Mouse (Mus musculus) thymus, adult 2 months (tissue): ENCODE measurements around the gene Gm20388. TPM values are rescaled to one million over a fixed set of nuclear protein-coding genes. Genes with fewer than 3 reads are reported as not detected.

ENCODE experiments used
- DNase-seq: peaks from one replicate; pipeline ENCODE4 v3.0.0; 2021
- H3K27ac ChIP-seq: fragments of 200-500 bp; 2 replicates; pipeline ENCODE4 v1.5.1; 2012; ENCODE audit warnings: low read length, control low read depth; ENCODE audit not compliant: control insufficient read depth, insufficient read depth
- H3K27me3 ChIP-seq: fragments of 200-500 bp; 2 replicates; pipeline ENCODE4 v1.6.1; 2012; ENCODE audit warnings: mild to moderate bottlenecking, low read length, moderate library complexity, mixed read lengths; ENCODE audit not compliant: control insufficient read depth, insufficient read depth
- H3K36me3 ChIP-seq: fragments of 200-500 bp; 2 replicates; pipeline ENCODE4 v1.6.1; 2012; ENCODE audit warnings: mild to moderate bottlenecking, low read length, moderate library complexity; ENCODE audit not compliant: control insufficient read depth, insufficient read depth
- H3K4me1 ChIP-seq: fragments of 200-500 bp; replicated peaks from 2 replicates; pipeline ENCODE4 v1.6.1; 2012; ENCODE audit warnings: low read length; ENCODE audit not compliant: control insufficient read depth, insufficient read depth
- H3K4me3 ChIP-seq: fragments of 200-500 bp; 2 replicates; pipeline ENCODE4 v1.5.1; 2012; ENCODE audit warnings: mild to moderate bottlenecking, low read length, control low read depth, moderate library complexity; ENCODE audit not compliant: control insufficient read depth, insufficient read depth
- CTCF ChIP-seq: fragments of 200-500 bp; IDR thresholded peaks from 2 replicates; pipeline ENCODE4 v1.5.1; 2012; ENCODE audit warnings: mild to moderate bottlenecking, control low read depth, low read length, moderate library complexity, borderline replicate concordance; ENCODE audit not compliant: control insufficient read depth, poor library complexity, insufficient read depth; ENCODE audit errors: extremely low read depth
- POLR2A ChIP-seq: fragments of 200-500 bp; IDR thresholded peaks from 2 replicates; pipeline ENCODE4 v1.6.1; 2012; ENCODE audit warnings: mild to moderate bottlenecking, low read length, control low read depth, moderate library complexity; ENCODE audit not compliant: control insufficient read depth, poor library complexity, insufficient read depth; ENCODE audit errors: extremely low read depth
- WGBS: fragments of 180-500 bp; shearing (Covaris S2); methylation state at CpG from one replicate; pipeline ENCODE4 v1.1.7; 2018; 5-methylcytosine and 5-hydroxymethylcytosine counted together
- polyA plus RNA-seq: library from polyadenylated mRNA; depleted of rRNA; stranded (reverse); fragments of >200 nt; gene quantifications from 2 replicates; pipeline ENCODE4 v1.2.3, GENCODE M21; 2012

The Gm20388 gene
- polyA plus RNA-seq, 1 experiment, result 103 TPM

DNA sequence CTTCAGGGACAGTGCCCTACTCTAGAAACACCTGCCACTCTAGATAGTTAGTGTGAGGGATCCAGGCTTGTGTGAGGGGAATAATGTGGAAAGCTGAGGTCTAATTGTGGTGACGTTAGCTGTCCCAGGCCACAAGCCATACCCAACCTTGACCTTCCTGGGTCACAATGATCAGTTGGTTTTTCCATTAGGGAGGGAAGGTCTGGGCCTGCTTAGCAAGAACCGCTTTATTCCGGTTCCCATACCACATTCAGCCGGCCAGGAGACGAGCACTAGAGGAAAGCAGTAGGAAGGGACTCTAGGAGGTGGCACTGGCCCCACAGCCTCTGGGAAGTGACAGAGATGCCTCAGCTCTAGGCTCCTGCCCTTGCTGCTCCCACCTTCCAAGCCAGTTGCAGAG lies 253.4 kb downstream of the Gm20388 start:
- Histone ChIP-seq H3K4me1 (no peaks in the 10 kb centered on the region), H3K27ac (no peak overlapping the region), H3K36me3 (no peaks in the 10 kb centered on the region), H3K27me3 (no peaks in the 10 kb centered on the region), H3K4me3 (no peak overlapping the region)
- no peak for TF ChIP-seq POLR2A
- no peak for TF ChIP-seq CTCF
- DNase-seq, result no peak
- WGBS, result 98% methylated on average over 5 of the region's 5 CpGs

GRCm38 (mm10) chr8:120167136-120167535 lies 256.5 kb downstream of the Gm20388 start:
- Histone ChIP-seq H3K27me3 (no peaks in the 10 kb centered on the region), H3K36me3 (no peaks in the 10 kb centered on the region), H3K4me1 (no peaks in the 10 kb centered on the region), H3K27ac (no peak overlapping the region), H3K4me3 (no peak overlapping the region)
- no peak for DNase-seq
- 90% methylated on average over 8 of the region's 8 CpGs for WGBS
- TF ChIP-seq POLR2A, result no peak
- no peak for TF ChIP-seq CTCF

DNA sequence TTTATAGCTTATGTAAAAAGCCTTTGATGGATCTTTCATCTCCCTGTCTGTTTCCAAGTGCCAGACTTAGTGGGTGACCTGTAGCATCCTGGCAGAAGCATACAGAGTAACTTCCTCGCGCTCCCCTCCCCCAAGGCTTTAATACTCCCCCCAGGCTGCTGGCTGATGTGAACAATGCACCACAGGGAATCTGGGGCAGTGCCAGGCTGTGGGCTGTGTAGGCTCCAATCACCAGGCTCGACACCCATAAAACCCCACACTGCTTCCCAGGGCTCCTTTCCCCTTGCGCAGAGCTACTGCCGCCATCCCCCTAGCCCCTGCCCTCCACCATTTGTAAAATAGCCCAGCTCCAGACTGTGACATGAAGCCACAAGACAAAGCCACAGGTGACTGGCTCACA lies 257.2 kb downstream of the Gm20388 start:
- TF ChIP-seq CTCF (no peak), POLR2A (no peak)
- H3K4me3 ChIP-seq, result no peak overlapping the region
- H3K27me3 ChIP-seq, result no peaks in the 10 kb centered on the region
- DNase-seq, result no peak
- WGBS, result 31% methylated on average over 5 of the region's 5 CpGs
- H3K27ac ChIP-seq, result no peak overlapping the region
- no peaks in the 10 kb centered on the region for H3K4me1 ChIP-seq
- H3K36me3 ChIP-seq, result no peaks in the 10 kb centered on the region

GRCm38 (mm10) chr8:120169119-120169518 lies 258.5 kb downstream of the Gm20388 start:
- Histone ChIP-seq H3K27ac (no peak overlapping the region), H3K4me3 (no peak overlapping the region), H3K36me3 (no peaks in the 10 kb centered on the region), H3K27me3 (no peaks in the 10 kb centered on the region), H3K4me1 (no peaks in the 10 kb centered on the region)
- 86% methylated on average over 8 of the region's 8 CpGs for WGBS
- DNase-seq, result no peak
- no peak for TF ChIP-seq CTCF
- TF ChIP-seq POLR2A, result no peak

DNA sequence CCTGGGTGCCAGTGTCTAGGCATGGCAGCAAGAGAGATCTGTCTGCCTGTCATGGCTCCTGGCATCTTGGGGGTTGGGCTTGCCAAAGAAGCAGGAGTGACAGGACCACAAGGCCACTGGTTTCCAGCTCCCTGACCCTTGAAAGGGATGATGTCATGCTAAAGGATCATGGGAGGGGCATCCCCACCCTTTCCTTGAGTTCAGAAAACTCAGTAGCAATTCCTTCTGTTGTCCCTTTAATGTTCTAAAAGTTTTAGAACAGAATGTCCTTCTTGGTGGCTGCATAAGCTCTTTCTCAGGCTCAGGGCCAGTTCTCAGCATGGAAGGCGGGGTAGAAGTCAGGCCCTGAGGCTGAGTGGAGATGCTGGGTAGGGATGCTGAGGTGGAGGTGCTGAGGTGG lies 262.6 kb downstream of the Gm20388 start:
- 88% methylated on average over 1 of the region's 1 CpGs for WGBS
- Histone ChIP-seq H3K27ac (no peak overlapping the region), H3K36me3 (no peaks in the 10 kb centered on the region), H3K4me1 (peaks cover 10% of the 10 kb centered on the region), H3K27me3 (no peaks in the 10 kb centered on the region), H3K4me3 (no peak overlapping the region)
- no peak for DNase-seq
- TF ChIP-seq POLR2A (no peak), CTCF (no peak)

- TF ChIP-seq POLR2A (no peak), CTCF (no peak)
- Histone ChIP-seq H3K27ac (no peak overlapping the region), H3K4me1 (peaks cover 11% of the 10 kb centered on the region), H3K4me3 (no peak overlapping the region), H3K27me3 (no peaks in the 10 kb centered on the region), H3K36me3 (no peaks in the 10 kb centered on the region)
- no peak for DNase-seq
- 77% methylated on average over 18 of the region's 18 CpGs for WGBS
Measured at GRCm38 (mm10) chr8:120174606-120175005, 264.0 kb downstream of the Gm20388 start.

GRCm38 (mm10) chr8:120176605-120177004 lies 266.0 kb downstream of the Gm20388 start:
- TF ChIP-seq POLR2A, result no peak
- H3K4me3 ChIP-seq, result no peak overlapping the region
- WGBS, result 80% methylated on average over 4 of the region's 4 CpGs
- H3K4me1 ChIP-seq, result peaks cover 11% of the 10 kb centered on the region
- no peaks in the 10 kb centered on the region for H3K27me3 ChIP-seq
- no peaks in the 10 kb centered on the region for H3K36me3 ChIP-seq
- no peak for DNase-seq
- no peak overlapping the region for H3K27ac ChIP-seq
